Mouse (Mus musculus) MEL (cell line): Measurements from ENCODE around the gene Nup210l.

Source experiments
- ETS1 ChIP-seq: IDR thresholded peaks from 2 replicates; pipeline ENCODE4 v1.6.1; 2012; ENCODE audit warnings: low read depth, mild to moderate bottlenecking, inconsistent platforms, low read length, improper control_type of control experiment, moderate library complexity
- GATA1 ChIP-seq: IDR thresholded peaks from 2 replicates; pipeline ENCODE4 v1.6.1; 2011; ENCODE audit warnings: low read depth, low read length, improper control_type of control experiment
- MAX ChIP-seq: IDR thresholded peaks from 2 replicates; pipeline ENCODE4 v1.6.1; 2011; ENCODE audit warnings: low read length, improper control_type of control experiment
- POLR2A ChIP-seq, 2 experiments: IDR thresholded peaks; 2 replicates each; pipeline ENCODE4 v1.6.1; 2011 to 2012; ENCODE audit warnings: low read length in 2 of 2, mild to moderate bottlenecking in 2 of 2, control low read depth in 1 of 2, improper control_type of control experiment in 1 of 2, low read depth in 1 of 2, moderate library complexity in 1 of 2; ENCODE audit not compliant: control insufficient read depth in 1 of 2, insufficient read depth in 1 of 2, poor library complexity in 1 of 2
- ZC3H11A ChIP-seq: IDR thresholded peaks from 2 replicates; pipeline ENCODE4 v1.6.1; 2012; ENCODE audit warnings: low read depth, mild to moderate bottlenecking, inconsistent platforms, low read length, improper control_type of control experiment

DNA sequence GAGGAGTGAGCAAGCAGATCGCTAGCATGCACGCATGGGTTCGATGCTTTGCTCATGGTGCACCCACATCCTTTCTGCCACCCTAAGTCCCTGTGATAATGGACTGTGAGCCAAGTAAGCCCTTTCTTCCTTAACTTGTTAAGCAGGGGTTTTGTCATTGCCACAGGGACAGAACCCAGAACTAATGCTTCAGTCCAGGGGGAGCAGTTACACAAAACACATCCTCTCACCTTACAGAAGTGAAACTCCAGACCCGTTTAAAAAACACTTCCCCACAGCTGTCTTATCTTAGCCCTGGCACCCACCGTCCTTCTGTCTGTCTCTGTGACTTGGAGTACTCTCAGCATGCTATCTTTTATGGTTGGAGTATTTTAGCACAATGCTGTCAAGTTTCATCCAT is 52.1 kb downstream of the Nup210l start:
- TF ChIP-seq GATA1 (peak; percentile 74), ZC3H11A (no peak), ETS1 (peak; percentile 39; the same call in 1 of the 2 replicates), POLR2A (IDR thresholded peaks at IDR 0.05; ENCODE audit: control insufficient read depth in 1 of 2, insufficient read depth in 1 of 2, low read depth in 1 of 2, low read length in 2 of 2, poor library complexity in 1 of 2) (no peak), MAX (peak; percentile 30; the same call in 1 of the 2 replicates)
